Comparison of ENCODE assay signal across 8 mouse cellular contexts in the genomic region with DNA sequence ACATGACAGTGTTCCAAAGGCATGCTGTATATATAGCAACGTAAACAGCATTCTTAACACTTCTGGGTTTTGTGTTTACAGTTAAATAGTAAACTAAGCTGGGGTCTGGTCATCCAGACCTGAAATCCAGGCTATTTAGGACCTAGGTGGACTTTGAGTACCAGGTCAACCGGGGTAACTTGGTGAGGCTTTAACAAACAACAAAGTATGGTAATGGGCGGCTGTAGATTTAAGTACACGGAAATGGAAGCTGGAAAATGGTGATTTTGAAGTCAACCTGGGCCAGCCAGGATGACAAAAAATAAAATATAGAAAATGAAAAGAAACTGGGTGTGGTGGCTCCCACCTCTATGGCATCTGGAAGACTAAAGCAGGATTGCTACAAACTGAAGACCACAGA. TPM values are rescaled to one million over a fixed set of nuclear protein-coding genes. Genes with fewer than 3 reads are reported as not detected.
A peak's percentile ranks its signal among the peaks of the same experiment; 100 is the strongest.
DNase-seq lines count a peak whose midpoint lies in the region; ATAC-seq and TF ChIP-seq lines count a peak whose summit lies in the region.

No protein-coding gene starts in this region.

- no peaks in the 10 kb centered on the region for H3K9me3 ChIP-seq in lung, embryonic 16.5 days (ENCODE audit: control insufficient read depth, low read length)
- no peaks in the 10 kb centered on the region for H3K9me3 ChIP-seq in forebrain, embryonic 15.5 days
- H3K9me3 ChIP-seq in limb, embryonic 14.5 days (ENCODE audit: control insufficient read depth, low read length): no peaks in the 10 kb centered on the region
- no peaks in the 10 kb centered on the region for H3K9me3 ChIP-seq in stomach, embryonic 16.5 days (replicated peaks; ENCODE audit: control insufficient read depth, low read length)

- WGBS in lung, embryonic 16.5 days: 83% methylated on average over 4 of the region's 4 CpGs
- WGBS in forebrain, embryonic 15.5 days: 89% methylated on average over 4 of the region's 4 CpGs
- 83% methylated on average over 4 of the region's 4 CpGs for WGBS in limb, embryonic 14.5 days
- WGBS in stomach, embryonic 16.5 days: 73% methylated on average over 4 of the region's 4 CpGs

- H3K27me3 ChIP-seq in lung, embryonic 16.5 days (ENCODE audit: control insufficient read depth, insufficient read depth, low read depth, low read length): no peaks in the 10 kb centered on the region
- no peaks in the 10 kb centered on the region for H3K27me3 ChIP-seq in forebrain, embryonic 15.5 days
- no peaks in the 10 kb centered on the region for H3K27me3 ChIP-seq in limb, embryonic 14.5 days (ENCODE audit: control insufficient read depth, insufficient read depth, low read length)
- H3K27me3 ChIP-seq in stomach, embryonic 16.5 days (ENCODE audit: control insufficient read depth, insufficient read depth, low read length): no peaks in the 10 kb centered on the region

- no peak for DNase-seq in lung, postnatal 10 days
- DNase-seq in limb, embryonic 14.5 days (ENCODE audit: low spot score): no peak
- DNase-seq in thymus, postnatal 36 days: no peak
- no peak for DNase-seq in adrenal gland, postnatal 4 days (ENCODE audit: low spot score in 2 of 2)
- no peak for DNase-seq in lung, postnatal 25 days (ENCODE audit: low spot score)

- ATAC-seq in lung, embryonic 16.5 days (ENCODE audit: low read depth): no peak
- no peak for ATAC-seq in forebrain, embryonic 15.5 days (replicated peaks)
- ATAC-seq in limb, embryonic 14.5 days (ENCODE audit: low FRiP score, low read depth): no peak
- no peak for ATAC-seq in stomach, embryonic 16.5 days (ENCODE audit: insufficient read depth, low FRiP score)

- H3K9ac ChIP-seq in lung, embryonic 16.5 days (ENCODE audit: low read length): peak overlapping the region; percentile 54
- H3K9ac ChIP-seq in forebrain, embryonic 15.5 days (replicated peaks): peak overlapping the region; percentile 31
- H3K9ac ChIP-seq in limb, embryonic 14.5 days (ENCODE audit: low read depth, low read length, severe bottlenecking): peak overlapping the region; percentile 29; the same call in 1 of the 2 replicates
- H3K9ac ChIP-seq in stomach, embryonic 16.5 days (ENCODE audit: low read length): peak overlapping the region; percentile 53; the same call in 1 of the 2 replicates

- H3K4me3 ChIP-seq in lung, embryonic 16.5 days (ENCODE audit: low read length): peak overlapping the region; percentile 91
- H3K4me3 ChIP-seq in forebrain, embryonic 15.5 days: peak overlapping the region; percentile 94
- H3K4me3 ChIP-seq in limb, embryonic 14.5 days (replicated peaks; ENCODE audit: low read length): peak overlapping the region; percentile 87
- peak overlapping the region; percentile 89 for H3K4me3 ChIP-seq in stomach, embryonic 16.5 days (replicated peaks; ENCODE audit: low read length)

- H3K27ac ChIP-seq in lung, embryonic 16.5 days (ENCODE audit: low read length): peak overlapping the region; percentile 72
- peak overlapping the region; percentile 72 for H3K27ac ChIP-seq in forebrain, embryonic 15.5 days (replicated peaks)
- H3K27ac ChIP-seq in limb, embryonic 14.5 days (replicated peaks; ENCODE audit: low read depth, low read length): peak overlapping the region; percentile 56; the same call in 1 of the 2 replicates
- H3K27ac ChIP-seq in stomach, embryonic 16.5 days (ENCODE audit: low read length): peak overlapping the region; percentile 10

- no peak for TF ChIP-seq POLR2A in limb, embryonic 14.5 days (IDR thresholded peaks at IDR 0.05; ENCODE audit: borderline replicate concordance, extremely low read depth, insufficient read depth, insufficient read length)

- H3K4me2 ChIP-seq in lung, embryonic 16.5 days (ENCODE audit: low read depth, low read length): peak overlapping the region; percentile 76
- H3K4me2 ChIP-seq in forebrain, embryonic 15.5 days (replicated peaks): peak overlapping the region; percentile 81
- H3K4me2 ChIP-seq in limb, embryonic 14.5 days (replicated peaks; ENCODE audit: low read depth, low read length, severe bottlenecking): peak overlapping the region; percentile 70
- H3K4me2 ChIP-seq in stomach, embryonic 16.5 days (ENCODE audit: low read depth, low read length): peak overlapping the region; percentile 61

- H3K4me1 ChIP-seq in lung, embryonic 16.5 days (replicated peaks; ENCODE audit: control insufficient read depth, insufficient read depth, low read length): peaks cover 11% of the 10 kb centered on the region; the same call in 1 of the 2 replicates
- peaks cover 16% of the 10 kb centered on the region for H3K4me1 ChIP-seq in forebrain, embryonic 15.5 days
- H3K4me1 ChIP-seq in limb, embryonic 14.5 days (ENCODE audit: control insufficient read depth, insufficient read depth, low read length): peaks cover 11% of the 10 kb centered on the region; the same call in 1 of the 2 replicates
- peaks cover 3% of the 10 kb centered on the region for H3K4me1 ChIP-seq in stomach, embryonic 16.5 days (ENCODE audit: control insufficient read depth, insufficient read depth, low read length)

- peaks cover 7% of the 10 kb centered on the region; the same call in 1 of the 2 replicates for H3K36me3 ChIP-seq in lung, embryonic 16.5 days (ENCODE audit: control insufficient read depth, insufficient read depth, low read length)
- peaks cover 3% of the 10 kb centered on the region; the same call in 1 of the 2 replicates for H3K36me3 ChIP-seq in forebrain, embryonic 15.5 days
- peaks cover 18% of the 10 kb centered on the region for H3K36me3 ChIP-seq in limb, embryonic 14.5 days (ENCODE audit: control insufficient read depth, insufficient read depth, low read length)
- no peaks in the 10 kb centered on the region for H3K36me3 ChIP-seq in stomach, embryonic 16.5 days (ENCODE audit: control insufficient read depth, insufficient read depth, low read length)

RNA-seq across cellular contexts. Expression of gene D10Wsu102e, which starts 0.6 kb away (rescaled TPM):
- 0.58 TPM in 2 replicates for polyA plus RNA-seq in lung, embryonic 16.5 days (2015; fragmentation: Nextera tagmentation; extraction: Ambion mirVana)
- polyA plus RNA-seq in forebrain, embryonic 15.5 days (2015; fragmentation: Nextera tagmentation; extraction: Ambion mirVana): 1.1 TPM in 2 replicates
- polyA plus RNA-seq in limb, embryonic 14.5 days (2012; rRNA removed): 0.64 and 0.69 TPM in 2 replicates
- polyA plus RNA-seq in limb, embryonic 14.5 days (2014; fragmentation: Nextera tagmentation; extraction: Ambion mirVana): 0.63 and 0.65 TPM in 2 replicates
- 0.60 and 0.61 TPM in 2 replicates for polyA plus RNA-seq in stomach, embryonic 16.5 days (2015; fragmentation: Nextera tagmentation; extraction: Ambion mirVana)
- 1 to 10 TPM; 1.2 to 1.3 TPM for total RNA-seq in adrenal gland, postnatal 4 days (2021)

RNA-seq across cellular contexts. Expression of gene Slc41a2, which starts 21.8 kb away (rescaled TPM):
- polyA plus RNA-seq in lung, embryonic 16.5 days (2015; fragmentation: Nextera tagmentation; extraction: Ambion mirVana): 0.95 and 1.2 TPM in 2 replicates
- polyA plus RNA-seq in forebrain, embryonic 15.5 days (2015; fragmentation: Nextera tagmentation; extraction: Ambion mirVana): 4.0 and 4.4 TPM in 2 replicates
- polyA plus RNA-seq in limb, embryonic 14.5 days (2012; rRNA removed): 2.0 and 2.3 TPM in 2 replicates
- polyA plus RNA-seq in limb, embryonic 14.5 days (2014; fragmentation: Nextera tagmentation; extraction: Ambion mirVana): 1.7 and 1.9 TPM in 2 replicates
- 0.85 and 1.0 TPM in 2 replicates for polyA plus RNA-seq in stomach, embryonic 16.5 days (2015; fragmentation: Nextera tagmentation; extraction: Ambion mirVana)
- total RNA-seq in adrenal gland, postnatal 4 days (2021): 1 to 10 TPM; 5.0 to 6.6 TPM

Comparison
In these comparisons a context has a peak if more than half of its experiments do, and no peak if none do; other contexts are left out.
1. H3K27ac ChIP-seq: peak in every context shown above with its lines; median percentile 72 in lung, embryonic 16.5 days; 72 in forebrain, embryonic 15.5 days; 56 in limb, embryonic 14.5 days; 10 in stomach, embryonic 16.5 days.